In the genomic region with DNA sequence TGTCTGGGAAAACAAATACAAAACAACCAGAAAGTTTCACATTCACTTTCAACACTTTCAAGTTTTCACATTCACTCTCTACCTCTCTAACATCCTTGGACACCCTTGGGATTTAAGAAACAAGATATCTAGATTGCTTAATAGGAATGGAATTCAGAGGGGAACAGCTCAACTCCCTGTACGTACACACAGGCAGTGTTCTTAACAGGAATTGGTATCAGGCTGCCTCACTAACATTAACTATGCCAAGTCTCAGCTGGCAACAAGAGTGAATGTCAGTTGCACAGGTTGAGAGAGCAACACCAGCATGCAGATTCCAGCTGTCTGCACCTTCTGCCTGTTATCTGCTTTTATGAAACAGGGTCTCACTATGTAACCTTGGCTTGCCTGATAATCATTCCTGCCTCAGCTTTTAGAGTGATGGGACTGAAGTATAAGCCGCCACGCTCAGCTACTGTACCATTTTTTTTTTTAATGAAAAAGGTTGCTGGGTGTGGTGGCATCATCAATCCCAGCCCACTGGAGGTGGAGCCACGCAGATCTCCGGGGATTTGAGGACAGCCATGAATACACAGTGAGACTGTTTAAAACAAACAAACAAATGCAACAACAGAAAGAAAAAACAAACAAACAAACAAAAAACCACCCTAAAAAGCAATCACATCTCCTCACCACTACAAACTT, we compare ENCODE assay signal across 8 mouse cellular contexts. TPM values are rescaled to one million over a fixed set of nuclear protein-coding genes. Genes with fewer than 3 reads are reported as not detected.
A peak's percentile ranks its signal among the peaks of the same experiment; 100 is the strongest.
DNase-seq lines count a peak whose midpoint lies in the region; ATAC-seq lines count a peak whose summit lies in the region.

No protein-coding gene starts in this region.

- H3K9me3 ChIP-seq in midbrain, embryonic 12.5 days, result no peaks in the 10 kb centered on the region
- H3K9me3 ChIP-seq in midbrain, embryonic 11.5 days (ENCODE audit: control insufficient read depth, low read length), result no peaks in the 10 kb centered on the region
- no peaks in the 10 kb centered on the region for H3K9me3 ChIP-seq in heart, embryonic 16.5 days (replicated peaks; ENCODE audit: control insufficient read depth, low read length)
- H3K9me3 ChIP-seq in stomach, embryonic 15.5 days, result no peaks in the 10 kb centered on the region

- H3K4me1 ChIP-seq in midbrain, embryonic 12.5 days, result peaks cover 27% of the 10 kb centered on the region
- peaks cover 11% of the 10 kb centered on the region for H3K4me1 ChIP-seq in midbrain, embryonic 11.5 days (ENCODE audit: control insufficient read depth, insufficient read depth, low read length)
- H3K4me1 ChIP-seq in heart, embryonic 16.5 days (ENCODE audit: control insufficient read depth, insufficient read depth, low read length), result peaks cover 27% of the 10 kb centered on the region
- H3K4me1 ChIP-seq in stomach, embryonic 15.5 days, result peaks cover 17% of the 10 kb centered on the region

- H3K36me3 ChIP-seq in midbrain, embryonic 12.5 days, result peaks cover 20% of the 10 kb centered on the region
- peaks cover 3% of the 10 kb centered on the region; the same call in 1 of the 2 replicates for H3K36me3 ChIP-seq in midbrain, embryonic 11.5 days (ENCODE audit: control insufficient read depth, insufficient read depth, low read length)
- H3K36me3 ChIP-seq in heart, embryonic 16.5 days (ENCODE audit: control insufficient read depth, insufficient read depth), result peaks cover 18% of the 10 kb centered on the region
- 0 out of 2 replicates have a peak, but pooled peaks cover 5% of the 10 kb centered on the region for H3K36me3 ChIP-seq in stomach, embryonic 15.5 days

- WGBS in midbrain, embryonic 12.5 days, result 77% methylated on average over 5 of the region's 5 CpGs
- whole genome bisulfite sequencing in midbrain, embryonic 11.5 days, result 87% methylated on average over 5 of the region's 5 CpGs
- WGBS in heart, embryonic 16.5 days, result 29% methylated on average over 5 of the region's 5 CpGs
- 57% methylated on average over 5 of the region's 5 CpGs for WGBS in stomach, embryonic 15.5 days

- 0 out of 2 replicates have a peak overlapping the region, but pooled peaks have one; percentile 75 for H3K4me2 ChIP-seq in midbrain, embryonic 12.5 days (replicated peaks)
- no peak overlapping the region for H3K4me2 ChIP-seq in midbrain, embryonic 11.5 days
- H3K4me2 ChIP-seq in heart, embryonic 16.5 days (ENCODE audit: low read depth, low read length), result peak overlapping the region; percentile 95
- H3K4me2 ChIP-seq in stomach, embryonic 15.5 days, result peak overlapping the region; percentile 79; the same call in 1 of the 2 replicates

- no peak overlapping the region for H3K4me3 ChIP-seq in midbrain, embryonic 12.5 days
- H3K4me3 ChIP-seq in midbrain, embryonic 11.5 days (ENCODE audit: low read depth, low read length), result no peak overlapping the region
- H3K4me3 ChIP-seq in heart, embryonic 16.5 days (ENCODE audit: low read length), result peak overlapping the region; percentile 97
- no peak overlapping the region for H3K4me3 ChIP-seq in stomach, embryonic 15.5 days (replicated peaks)

- no peak for ATAC-seq in midbrain, embryonic 12.5 days (ENCODE audit: low FRiP score, low read depth)
- no peak for ATAC-seq in midbrain, embryonic 11.5 days (ENCODE audit: low FRiP score)
- peak; percentile 21 for ATAC-seq in heart, embryonic 16.5 days (replicated peaks; ENCODE audit: extremely low read depth, insufficient read depth, low FRiP score)
- ATAC-seq in stomach, embryonic 15.5 days (ENCODE audit: insufficient read depth, low FRiP score, low read depth), result no peak

- H3K27ac ChIP-seq in midbrain, embryonic 12.5 days (replicated peaks), result no peak overlapping the region
- H3K27ac ChIP-seq in midbrain, embryonic 11.5 days (ENCODE audit: low read depth, low read length), result no peak overlapping the region
- H3K27ac ChIP-seq in heart, embryonic 16.5 days (ENCODE audit: low read length), result peak overlapping the region; percentile 97
- H3K27ac ChIP-seq in stomach, embryonic 15.5 days, result no peak overlapping the region

- DNase-seq in adrenal gland, postnatal 14 days, result peak; percentile 25
- DNase-seq in adrenal gland, adult 18-20 months (ENCODE audit: low spot score in 2 of 2), result no peak
- no peak for DNase-seq in midbrain, embryonic 11.5 days (ENCODE audit: low spot score, missing footprints)
- DNase-seq in urinary bladder, postnatal 36 days (ENCODE audit: low spot score in 2 of 2), result no peak
- no peak for DNase-seq in cerebellum, adult 18-20 months

- no peaks in the 10 kb centered on the region for H3K27me3 ChIP-seq in midbrain, embryonic 12.5 days
- H3K27me3 ChIP-seq in midbrain, embryonic 11.5 days (ENCODE audit: control insufficient read depth, insufficient read depth, low read length), result no peaks in the 10 kb centered on the region
- no peaks in the 10 kb centered on the region for H3K27me3 ChIP-seq in heart, embryonic 16.5 days (ENCODE audit: control insufficient read depth, insufficient read depth, low read length)
- no peaks in the 10 kb centered on the region for H3K27me3 ChIP-seq in stomach, embryonic 15.5 days (replicated peaks)

- H3K9ac ChIP-seq in midbrain, embryonic 12.5 days (replicated peaks), result no peak overlapping the region
- H3K9ac ChIP-seq in midbrain, embryonic 11.5 days (ENCODE audit: low read length), result no peak overlapping the region
- H3K9ac ChIP-seq in heart, embryonic 16.5 days (ENCODE audit: low read length), result peak overlapping the region; percentile 93
- H3K9ac ChIP-seq in stomach, embryonic 15.5 days, result no peak overlapping the region

RNA-seq across cellular contexts. Expression of gene Mat2b, which starts 4.4 kb away (rescaled TPM):
- 98.1 and 102 TPM in 2 replicates for total RNA-seq in adrenal gland, postnatal 14 days (2021)
- 10 to 100 TPM; 65.5 to 68.3 TPM for total RNA-seq in adrenal gland, adult 18-20 months (2021)
- 88.6 and 88.7 TPM in 2 replicates for polyA plus RNA-seq in midbrain, embryonic 12.5 days (2016; fragmentation: Nextera tagmentation; extraction: Ambion mirVana)
- 107 and 111 TPM in 2 replicates for polyA plus RNA-seq in midbrain, embryonic 11.5 days (2014; fragmentation: Nextera tagmentation; extraction: Ambion mirVana)
- 128 and 144 TPM in 2 replicates for polyA plus RNA-seq in heart, embryonic 16.5 days (2015; fragmentation: Nextera tagmentation; extraction: Ambion mirVana)
- polyA plus RNA-seq in stomach, embryonic 15.5 days (2015; fragmentation: Nextera tagmentation; extraction: Ambion mirVana), result 84.4 and 89.6 TPM in 2 replicates

RNA-seq across cellular contexts. Expression of gene Hmmr, which starts 42.6 kb away (rescaled TPM):
- 8.1 and 9.1 TPM in 2 replicates for total RNA-seq in adrenal gland, postnatal 14 days (2021)
- total RNA-seq in adrenal gland, adult 18-20 months (2021), result under 1 TPM; 0.58 to 0.60 TPM
- polyA plus RNA-seq in midbrain, embryonic 12.5 days (2016; fragmentation: Nextera tagmentation; extraction: Ambion mirVana), result 48.5 and 49.0 TPM in 2 replicates
- 66.1 and 67.2 TPM in 2 replicates for polyA plus RNA-seq in midbrain, embryonic 11.5 days (2014; fragmentation: Nextera tagmentation; extraction: Ambion mirVana)
- polyA plus RNA-seq in heart, embryonic 16.5 days (2015; fragmentation: Nextera tagmentation; extraction: Ambion mirVana), result 49.2 and 55.6 TPM in 2 replicates
- 48.0 and 51.0 TPM in 2 replicates for polyA plus RNA-seq in stomach, embryonic 15.5 days (2015; fragmentation: Nextera tagmentation; extraction: Ambion mirVana)

RNA-seq across cellular contexts. Expression of gene Nudcd2, which starts 42.9 kb away (rescaled TPM):
- total RNA-seq in adrenal gland, postnatal 14 days (2021), result 32.1 and 36.7 TPM in 2 replicates
- total RNA-seq in adrenal gland, adult 18-20 months (2021), result 10 to 100 TPM; 23.1 to 29.9 TPM
- polyA plus RNA-seq in midbrain, embryonic 12.5 days (2016; fragmentation: Nextera tagmentation; extraction: Ambion mirVana), result 136 and 143 TPM in 2 replicates
- polyA plus RNA-seq in midbrain, embryonic 11.5 days (2014; fragmentation: Nextera tagmentation; extraction: Ambion mirVana), result 196 and 215 TPM in 2 replicates
- 88.2 and 90.3 TPM in 2 replicates for polyA plus RNA-seq in heart, embryonic 16.5 days (2015; fragmentation: Nextera tagmentation; extraction: Ambion mirVana)
- polyA plus RNA-seq in stomach, embryonic 15.5 days (2015; fragmentation: Nextera tagmentation; extraction: Ambion mirVana), result 130 and 151 TPM in 2 replicates
